18 mouse cellular contexts compared by ENCODE assay signal in the genomic region with DNA sequence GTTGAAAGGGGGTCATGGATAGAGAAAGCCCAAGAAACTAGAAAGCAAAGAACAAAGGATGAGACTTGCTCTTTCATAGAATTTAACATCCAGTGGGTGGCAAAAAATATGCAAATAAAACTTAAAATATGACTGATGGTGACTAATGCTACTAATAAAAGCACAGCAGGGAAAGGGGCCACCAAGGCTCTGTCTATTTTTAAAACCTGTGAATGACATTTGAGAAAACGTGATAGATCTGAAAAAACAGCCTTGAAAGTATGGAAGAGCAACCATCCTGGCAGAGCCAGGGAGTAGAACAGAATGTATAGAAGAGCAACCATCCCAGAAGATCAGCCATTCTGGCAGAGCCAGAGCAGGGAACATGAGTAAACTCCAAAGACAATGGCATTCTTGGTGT.
"Had no signal": no experiment of that assay in that cellular context is flagged by ENCODE, and none has a peak within 500 bp of the region (broad histone marks: within the 10 kb centered on the region; RNA-seq: fewer than 3 reads in every experiment).

No protein-coding gene starts in this region.

- H3K9ac ChIP-seq: liver, postnatal 0 days; lung, embryonic 15.5 days; midbrain, embryonic 13.5 days; midbrain, embryonic 15.5 days; neural tube, embryonic 12.5 days; stomach, embryonic 15.5 days had no signal

- H3K4me1 ChIP-seq: lung, embryonic 15.5 days; megakaryocyte, embryonic 14.5 days; midbrain, embryonic 13.5 days; midbrain, embryonic 15.5 days; neural tube, embryonic 12.5 days; stomach, embryonic 15.5 days had no signal

- H3K9me3 ChIP-seq: lung, embryonic 15.5 days; megakaryocyte, embryonic 14.5 days; midbrain, embryonic 13.5 days; midbrain, embryonic 15.5 days; neural tube, embryonic 12.5 days; stomach, embryonic 15.5 days had no signal

- DNase-seq: liver, postnatal 0 days; lung, adult 2 months; lung, postnatal 14 days; lung, postnatal 36 days; right cerebral cortex, postnatal 14 days; thymus, adult 18-20 months; thymus, postnatal 14 days; thymus, postnatal 36 days had no signal

- ATAC-seq: liver, postnatal 0 days; lung, postnatal 0 days; midbrain, embryonic 13.5 days; midbrain, embryonic 15.5 days had no signal

- H3K36me3 ChIP-seq: lung, embryonic 15.5 days; midbrain, embryonic 13.5 days; midbrain, embryonic 15.5 days; neural tube, embryonic 12.5 days; stomach, embryonic 15.5 days had no signal

- H3K27me3 ChIP-seq: lung, embryonic 15.5 days; megakaryocyte, embryonic 14.5 days; midbrain, embryonic 13.5 days; midbrain, embryonic 15.5 days; neural tube, embryonic 12.5 days; stomach, embryonic 15.5 days had no signal

- H3K4me3 ChIP-seq: lung, embryonic 15.5 days; megakaryocyte, embryonic 14.5 days; midbrain, embryonic 13.5 days; midbrain, embryonic 15.5 days; neural tube, embryonic 12.5 days; stomach, embryonic 15.5 days had no signal

- H3K4me2 ChIP-seq: lung, embryonic 15.5 days; midbrain, embryonic 11.5 days; midbrain, embryonic 13.5 days; midbrain, embryonic 15.5 days; neural tube, embryonic 12.5 days; stomach, embryonic 15.5 days had no signal

- H3K27ac ChIP-seq: lung, embryonic 15.5 days; macrophage; midbrain, embryonic 13.5 days; midbrain, embryonic 15.5 days; neural tube, embryonic 12.5 days; stomach, embryonic 15.5 days; stomach, postnatal 0 days had no signal
